Mouse (Mus musculus) liver, embryonic 13.5 days (tissue): ENCODE data around the gene Nap1l4. TPM values are rescaled to one million over a fixed set of nuclear protein-coding genes. Genes with fewer than 3 reads are reported as not detected.

Source experiments
- microRNA-seq: library from miRNA; unstranded; fragments of <30 nt; microRNA quantifications from one replicate; pipeline ENCODE4, GENCODE M21; 2016
- polyA plus RNA-seq: library from polyadenylated mRNA; unstranded; fragments of >200 nt; fragmentation: Nextera tagmentation; extraction: Ambion mirVana; gene quantifications from 2 replicates; pipeline ENCODE4 v1.2.1, GENCODE M21; 2015

The Nap1l4 gene
- polyA plus RNA-seq, 1 experiment from 2014 or later = 96.7 TPM

Small RNA genes lying within 50 kb of the gene (microRNA-seq; reads per million reads assigned to microRNA genes)
- gene Mir7064 = not detected

Other genes starting within 250 kb of the Nap1l4 start
- 178 and 199 TPM in 2 replicates for gene Cdkn1c, start 88.1 kb downstream of the Nap1l4 start, polyA plus RNA-seq
- gene Slc22a18, start 75.4 kb downstream of the Nap1l4 start, polyA plus RNA-seq = 6.2 and 6.7 TPM in 2 replicates
- gene Phlda2, start 46.0 kb downstream of the Nap1l4 start, polyA plus RNA-seq = 23.6 and 25.4 TPM in 2 replicates
- 64.3 and 69.3 TPM in 2 replicates for gene Cars, start 51.0 kb upstream of the Nap1l4 start, polyA plus RNA-seq
- 0.54 and 0.64 TPM in 2 replicates for gene Tnfrsf26, start 79.6 kb upstream of the Nap1l4 start, polyA plus RNA-seq
- 1.0 and 1.2 TPM in 2 replicates for gene Tnfrsf22, start 100.6 kb upstream of the Nap1l4 start, polyA plus RNA-seq
- 0.17 and 0.44 TPM in 2 replicates for gene Tnfrsf23, start 136.8 kb upstream of the Nap1l4 start, polyA plus RNA-seq
- 2.4 and 2.8 TPM in 2 replicates for gene Osbpl5, start 207.9 kb upstream of the Nap1l4 start, polyA plus RNA-seq
- not detected in 2 replicates for gene Mrgprg, start 217.9 kb upstream of the Nap1l4 start, polyA plus RNA-seq
- gene Mrgpre, start 235.4 kb upstream of the Nap1l4 start, polyA plus RNA-seq = 0.17 and 0.28 TPM in 2 replicates